Mouse (Mus musculus) v-Abl transformed pro-B cells (cell line): ENCODE measurements around the gene Tspan9.

Experiments used
- in situ Hi-C, 2 experiments: fragments of 400-800 bp; cut with MboI; formaldehyde crosslinking; loops; one replicate each; pipeline ENCODE4 v1.15.1; 2025; ENCODE audit not compliant: unreplicated experiment in 2 of 2

Gene Tspan9

GRCm38 (mm10) chr6:128046799-128047198 is 96.6 kb downstream of the Tspan9 start:
- in situ Hi-C loops: no loop called here

- in situ Hi-C loops: no loop called here
Measured at GRCm38 (mm10) chr6:128044691-128045090, 98.7 kb downstream of the Tspan9 start.

- in situ Hi-C loops: no loop called here
Measured at GRCm38 (mm10) chr6:128043486-128043885, 99.9 kb downstream of the Tspan9 start.

- in situ Hi-C loops: no loop called here
Measured at GRCm38 (mm10) chr6:128041836-128042235, 101.6 kb downstream of the Tspan9 start.

- in situ Hi-C loops: no loop called here
Measured at GRCm38 (mm10) chr6:128039077-128039766, 104.2 kb downstream of the Tspan9 start.

- in situ Hi-C loops: no loop called here
Measured at GRCm38 (mm10) chr6:128038568-128038967, 104.8 kb downstream of the Tspan9 start.

- in situ Hi-C loops: no loop called here
Measured at GRCm38 (mm10) chr6:128036597-128036996, 106.8 kb downstream of the Tspan9 start.

GRCm38 (mm10) chr6:128035930-128036309 is 107.5 kb downstream of the Tspan9 start:
- in situ Hi-C loops: no loop called here

- in situ Hi-C loops: no loop called here
Measured at GRCm38 (mm10) chr6:128035250-128035929, 108.0 kb downstream of the Tspan9 start.

GRCm38 (mm10) chr6:128034317-128035249 is 108.8 kb downstream of the Tspan9 start:
- in situ Hi-C loops: no loop called here

- in situ Hi-C loops: no loop called here
Measured at GRCm38 (mm10) chr6:128033868-128034250, 109.5 kb downstream of the Tspan9 start.

- in situ Hi-C loops: no loop called here
Measured at GRCm38 (mm10) chr6:128033172-128033867, 110.1 kb downstream of the Tspan9 start.

- in situ Hi-C loops: no loop called here
Measured at GRCm38 (mm10) chr6:128032252-128033171, 110.9 kb downstream of the Tspan9 start.

- in situ Hi-C loops: no loop called here
Measured at GRCm38 (mm10) chr6:128031584-128031983, 111.8 kb downstream of the Tspan9 start.

- in situ Hi-C loops: no loop called here
Measured at GRCm38 (mm10) chr6:128031096-128031495, 112.3 kb downstream of the Tspan9 start.

GRCm38 (mm10) chr6:128030475-128030874 is 112.9 kb downstream of the Tspan9 start:
- in situ Hi-C loops: no loop called here

GRCm38 (mm10) chr6:128029517-128030348 is 113.7 kb downstream of the Tspan9 start:
- in situ Hi-C loops: no loop called here

- in situ Hi-C loops: no loop called here
Measured at GRCm38 (mm10) chr6:128028116-128028940, 115.1 kb downstream of the Tspan9 start.
